Mouse (Mus musculus) testis, adult 2 months (tissue): Measurements from ENCODE around the gene Mlh1.

Experiments used
- CTCF ChIP-seq: fragments of 200-500 bp; IDR thresholded peaks from 2 replicates; pipeline ENCODE4 v1.5.1; 2012; ENCODE audit warnings: low read depth, mild to moderate bottlenecking, inconsistent platforms, low read length, moderate library complexity; ENCODE audit not compliant: control insufficient read depth, insufficient read depth, insufficient replicate concordance
- POLR2A ChIP-seq: fragments of 200-500 bp; IDR thresholded peaks from 2 replicates; pipeline ENCODE4 v1.6.1; 2012; ENCODE audit warnings: low read depth, mild to moderate bottlenecking, inconsistent platforms, low read length, moderate library complexity; ENCODE audit not compliant: control insufficient read depth

DNA sequence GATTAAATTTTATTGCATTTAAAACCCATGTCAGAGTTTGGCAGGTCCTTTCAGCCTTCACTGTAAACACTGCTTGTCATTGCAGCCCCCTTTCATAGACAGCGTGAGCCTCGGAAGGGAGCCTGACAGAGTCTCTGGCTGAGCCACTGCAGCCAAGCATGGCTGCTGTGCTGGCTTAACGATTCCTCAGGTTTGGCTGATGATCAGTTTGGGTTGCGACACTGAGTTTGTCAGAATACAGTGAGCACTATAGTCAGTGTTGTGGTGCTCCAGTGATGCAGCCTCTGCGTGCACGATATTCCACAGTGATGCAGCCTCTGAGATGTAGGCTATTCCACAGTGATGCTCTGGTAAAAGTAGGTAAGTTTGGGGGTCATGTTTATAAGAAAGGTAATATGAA is 84.7 kb downstream of the Mlh1 start:
- no peak for TF ChIP-seq POLR2A
- no peak for TF ChIP-seq CTCF
